Mouse (Mus musculus) ES-E14 (cell line): ENCODE data around the gene Igbp1b. TPM values are rescaled to one million over a fixed set of nuclear protein-coding genes. Genes with fewer than 3 reads are reported as not detected.

ENCODE experiments used
- DNase-seq: peaks from one replicate; pipeline ENCODE4 v3.0.0-alpha.2; 2013; ENCODE audit warnings: low read depth, low spot score
- H3K27ac ChIP-seq: 2 replicates; pipeline ENCODE4 v1.5.1; 2012; ENCODE audit warnings: low read depth, mild to moderate bottlenecking, low read length, moderate library complexity, mixed read lengths; ENCODE audit not compliant: poor library complexity, insufficient read depth, severe bottlenecking
- H3K36me3 ChIP-seq: 2 replicates; pipeline ENCODE4 v1.6.1; 2012; ENCODE audit warnings: mild to moderate bottlenecking, low read length, moderate library complexity, mixed read lengths; ENCODE audit not compliant: control insufficient read depth, poor library complexity, insufficient read depth, severe bottlenecking
- H3K4me1 ChIP-seq, 2 experiments: fragments of 150-350 bp in 1 of 2; sonication (generic) in 1 of 2; 2 replicates each; pipeline ENCODE4 v1.6.1; 2012; ENCODE audit warnings: low read length in 2 of 2, mild to moderate bottlenecking in 1 of 2, mixed read lengths in 1 of 2; ENCODE audit not compliant: control insufficient read depth in 2 of 2, insufficient read depth in 2 of 2, poor library complexity in 1 of 2
- H3K4me3 ChIP-seq, 2 experiments: fragments of 150-350 bp in 1 of 2; sonication (generic) in 1 of 2; 2 replicates each; pipeline ENCODE4 v1.5.1; 2012; ENCODE audit warnings: low read length in 2 of 2, low read depth in 1 of 2, mild to moderate bottlenecking in 1 of 2, mixed read lengths in 1 of 2; ENCODE audit not compliant: insufficient read depth in 1 of 2, poor library complexity in 1 of 2, severe bottlenecking in 1 of 2
- H3K9ac ChIP-seq: 2 replicates; pipeline ENCODE4 v1.6.1; 2012; ENCODE audit warnings: low read depth, mild to moderate bottlenecking, low read length, mixed read lengths; ENCODE audit not compliant: poor library complexity, insufficient read depth, severe bottlenecking
- H3K9me3 ChIP-seq: fragments of 150-350 bp; sonication (generic); 2 replicates; pipeline ENCODE4 v1.6.1; 2012; ENCODE audit warnings: low read depth, mild to moderate bottlenecking, low read length; ENCODE audit not compliant: control insufficient read depth, insufficient read depth
- CHD2 ChIP-seq: IDR thresholded peaks from 2 replicates; pipeline ENCODE4 v1.6.1; 2014; ENCODE audit warnings: mild to moderate bottlenecking, low read depth, low read length, inconsistent platforms
- HCFC1 ChIP-seq: IDR thresholded peaks from 2 replicates; pipeline ENCODE4 v1.6.1; 2012; ENCODE audit warnings: low read length, inconsistent platforms, borderline replicate concordance; ENCODE audit not compliant: insufficient read depth
- MAFK ChIP-seq: IDR thresholded peaks from 2 replicates; pipeline ENCODE4 v1.6.1; 2014; ENCODE audit warnings: mild to moderate bottlenecking, low read depth, low read length, inconsistent platforms; ENCODE audit not compliant: insufficient read depth
- ZC3H11A ChIP-seq: IDR thresholded peaks from 2 replicates; pipeline ENCODE4 v1.6.1; 2012; ENCODE audit warnings: low read depth, mild to moderate bottlenecking, inconsistent platforms, low read length, borderline replicate concordance
- ZNF384 ChIP-seq: IDR thresholded peaks from 2 replicates; pipeline ENCODE4 v1.6.1; 2012; ENCODE audit warnings: low read depth, low read length, inconsistent platforms
- in situ Hi-C, 2 experiments: fragments of 600-800 bp; cut with MboI; formaldehyde crosslinking; loops; one replicate each; pipeline ENCODE4 v1.15.1; 2025; ENCODE audit warnings: low sequenced_read_pairs in 2 of 2, inconsistent platforms in 1 of 2; ENCODE audit not compliant: unreplicated experiment in 2 of 2
- total RNA-seq: library from RNA; depleted of rRNA; stranded (reverse); fragments of 300-350 nt; gene quantifications from 2 replicates; pipeline ENCODE4 v1.2.3, GENCODE M21; 2012; rRNA removed

Gene Igbp1b
- total RNA-seq: 0.16 and 0.22 TPM in 2 replicates

GRCm38 (mm10) chr6:138658516-138658915 is at the start of gene Igbp1b:
Gene Igbp1b, minus strand, starts transcription at chr6:138658544.
- Histone ChIP-seq H3K36me3 (no peaks in the 10 kb centered on the region), H3K4me1 (no peaks in the 10 kb centered on the region), H3K9me3 (no peaks in the 10 kb centered on the region), H3K9ac (no peak within 1 kb of the TSS), H3K4me3 (no peak within 1 kb of the TSS), H3K27ac (no peak within 1 kb of the TSS)
- TF ChIP-seq ZNF384 (no peak), MAFK (no peak), ZC3H11A (no peak), CHD2 (no peak), HCFC1 (no peak)
- in situ Hi-C loops: no loop called here
- DNase-seq: no peak

GRCm38 (mm10) chr6:138682959-138683358 is 24.6 kb upstream of the Igbp1b start:
- Histone ChIP-seq H3K4me3 (no peak overlapping the region), H3K36me3 (no peaks in the 10 kb centered on the region), H3K27ac (no peak overlapping the region), H3K9ac (no peak overlapping the region), H3K4me1 (no peaks in the 10 kb centered on the region), H3K9me3 (no peaks in the 10 kb centered on the region)
- no peak for TF ChIP-seq CHD2
- no peak for TF ChIP-seq MAFK
- no peak for TF ChIP-seq HCFC1
- no peak for TF ChIP-seq ZC3H11A
- no peak for TF ChIP-seq ZNF384
- no peak for DNase-seq
- in situ Hi-C loops: no loop called here

GRCm38 (mm10) chr6:138672704-138673141 is 14.4 kb upstream of the Igbp1b start:
- Histone ChIP-seq H3K9ac (no peak overlapping the region), H3K36me3 (no peaks in the 10 kb centered on the region), H3K9me3 (no peaks in the 10 kb centered on the region), H3K27ac (no peak overlapping the region), H3K4me3 (no peak overlapping the region), H3K4me1 (no peaks in the 10 kb centered on the region)
- no peak for TF ChIP-seq ZNF384
- TF ChIP-seq MAFK: no peak
- DNase-seq: no peak
- in situ Hi-C loops: no loop called here

GRCm38 (mm10) chr6:138665416-138665815 is 7.1 kb upstream of the Igbp1b start:
- in situ Hi-C loops: no loop called here
- TF ChIP-seq CHD2: no peak
- TF ChIP-seq MAFK: no peak
- TF ChIP-seq ZNF384: no peak
- TF ChIP-seq ZC3H11A: no peak
- TF ChIP-seq HCFC1: no peak

GRCm38 (mm10) chr6:138645604-138646003 is 12.7 kb downstream of the Igbp1b start:
- TF ChIP-seq MAFK: no peak
- TF ChIP-seq ZC3H11A: no peak
- no peak for TF ChIP-seq HCFC1
- no peak for TF ChIP-seq ZNF384
- no peak for TF ChIP-seq CHD2

More at GRCm38 (mm10) chr6:138665416-138665815, 7.1 kb upstream of the Igbp1b start:
- H3K9ac ChIP-seq: no peak overlapping the region
- H3K9me3 ChIP-seq: no peaks in the 10 kb centered on the region
- DNase-seq: no peak
- H3K27ac ChIP-seq: no peak overlapping the region
- H3K36me3 ChIP-seq: no peaks in the 10 kb centered on the region
- H3K4me3 ChIP-seq: no peak overlapping the region
- H3K4me1 ChIP-seq: no peaks in the 10 kb centered on the region

More at GRCm38 (mm10) chr6:138645604-138646003, 12.7 kb downstream of the Igbp1b start:
- Histone ChIP-seq H3K27ac (no peak overlapping the region), H3K4me1 (no peaks in the 10 kb centered on the region), H3K9ac (no peak overlapping the region), H3K36me3 (no peaks in the 10 kb centered on the region), H3K9me3 (no peaks in the 10 kb centered on the region), H3K4me3 (no peak overlapping the region)
- DNase-seq: no peak
- in situ Hi-C loops: no loop called here
